Mouse (Mus musculus) kidney, adult 2 months (tissue): ENCODE measurements at regions not wholly inside any gene's neighbourhood (a gene's known extent, or its start where the extent isn't known, plus 50 kb on each side); places are given as distances from the start of the nearest gene placed in this dataset.

Experiments
- CTCF ChIP-seq: fragments of 200-500 bp; conservative IDR thresholded peaks from 2 replicates; pipeline ENCODE4 v1.5.1; 2011; ENCODE audit warnings: low read depth, mild to moderate bottlenecking, control low read depth, low read length, moderate library complexity, mixed read lengths; ENCODE audit not compliant: insufficient read depth, insufficient read length
- POLR2A ChIP-seq: fragments of 200-500 bp; IDR thresholded peaks from one replicate; pipeline ENCODE4 v1.6.1; 2011; ENCODE audit warnings: low read depth, low read length, control low read depth

DNA sequence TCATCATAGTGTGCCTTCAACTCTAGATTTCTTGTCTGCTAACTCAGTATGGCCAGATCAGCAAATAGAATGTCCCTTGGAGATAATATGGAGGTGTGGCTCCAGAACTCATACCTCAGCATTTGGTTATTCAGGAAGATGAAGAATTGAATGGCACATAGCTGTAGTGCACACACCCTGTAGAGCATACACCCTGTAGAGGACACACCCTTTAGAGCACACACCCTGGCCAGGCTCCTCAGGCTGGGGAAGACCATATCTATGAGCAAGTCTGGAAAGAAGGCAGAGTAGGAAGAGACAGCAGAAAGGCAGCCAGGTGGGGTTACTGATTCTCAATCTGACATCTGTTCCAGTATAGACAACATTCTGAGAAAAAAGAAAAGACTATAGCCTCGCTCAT lies 604.9 kb downstream of the Psat1 start:
- TF ChIP-seq POLR2A (no peak), CTCF (no peak)
